Mouse (Mus musculus) lung, postnatal 0 days (tissue): ENCODE data around the gene Txndc11. TPM values are rescaled to one million over a fixed set of nuclear protein-coding genes. Genes with fewer than 3 reads are reported as not detected.

Source experiments
- ATAC-seq: fragments of 200-750 bp; cut with Nextera tagmentation; 2 replicates; pipeline ENCODE4 v1.8.0; 2017; ENCODE audit warnings: moderate library complexity
- DNase-seq: peaks from one replicate; pipeline ENCODE4 v3.0.0-alpha.2; 2016; ENCODE audit warnings: low spot score
- H3K27ac ChIP-seq: fragments of 300-500 bp; sonication (generic); 2 replicates; pipeline ENCODE4 v1.5.1; 2014; ENCODE audit warnings: antibody characterized with exemption, mild to moderate bottlenecking, low read length, mixed read lengths
- H3K27me3 ChIP-seq: fragments of 300-500 bp; sonication (generic); replicated peaks from 2 replicates; pipeline ENCODE4 v1.6.1; 2014; ENCODE audit warnings: low read length, mixed read lengths; ENCODE audit not compliant: insufficient read depth
- H3K36me3 ChIP-seq: fragments of 300-500 bp; sonication (generic); 2 replicates; pipeline ENCODE4 v1.6.1; 2014; ENCODE audit warnings: low read length, mixed read lengths; ENCODE audit not compliant: insufficient read depth
- H3K4me1 ChIP-seq: fragments of 300-500 bp; sonication (generic); 2 replicates; pipeline ENCODE4 v1.6.1; 2014; ENCODE audit warnings: antibody characterized with exemption, low read depth, low read length, mixed read lengths; ENCODE audit not compliant: insufficient read depth
- H3K4me2 ChIP-seq: fragments of 300-500 bp; sonication (generic); replicated peaks from 2 replicates; pipeline ENCODE4 v1.6.1; 2014; ENCODE audit warnings: low read depth, mild to moderate bottlenecking, low read length, moderate library complexity, mixed read lengths
- H3K4me3 ChIP-seq: fragments of 300-500 bp; sonication (generic); 2 replicates; pipeline ENCODE4 v1.5.1; 2014; ENCODE audit warnings: low read depth, low read length
- H3K9ac ChIP-seq: fragments of 300-500 bp; sonication (generic); replicated peaks from 2 replicates; pipeline ENCODE4 v1.6.1; 2014; ENCODE audit warnings: low read depth, mild to moderate bottlenecking
- H3K9me3 ChIP-seq: fragments of 300-500 bp; sonication (generic); 2 replicates; pipeline ENCODE4 v1.6.1; 2016; ENCODE audit warnings: low read length, mixed read lengths
- CTCF ChIP-seq: IDR thresholded peaks from 2 replicates; pipeline ENCODE4 v1.5.1; 2016; ENCODE audit warnings: antibody characterized with exemption, mild to moderate bottlenecking
- EP300 ChIP-seq: IDR thresholded peaks from 2 replicates; pipeline ENCODE4 v1.6.1; 2016; ENCODE audit warnings: antibody characterized with exemption, mild to moderate bottlenecking, control low read depth
- WGBS: fragments of 180-500 bp; shearing (Covaris S2); extraction: QIAGEN DNeasy Blood & Tissue Kit; methylation state at CpG from one replicate; pipeline ENCODE4 v1.1.7; 2014; 5-methylcytosine and 5-hydroxymethylcytosine counted together
- polyA plus RNA-seq: library from polyadenylated mRNA; unstranded; fragments of >200 nt; fragmentation: Nextera tagmentation; extraction: Ambion mirVana; gene quantifications from 2 replicates; pipeline ENCODE4 v1.2.1, GENCODE M21; 2015

Gene Txndc11
- polyA plus RNA-seq, 1 experiment from 2014 or later = 27.5 TPM

DNA sequence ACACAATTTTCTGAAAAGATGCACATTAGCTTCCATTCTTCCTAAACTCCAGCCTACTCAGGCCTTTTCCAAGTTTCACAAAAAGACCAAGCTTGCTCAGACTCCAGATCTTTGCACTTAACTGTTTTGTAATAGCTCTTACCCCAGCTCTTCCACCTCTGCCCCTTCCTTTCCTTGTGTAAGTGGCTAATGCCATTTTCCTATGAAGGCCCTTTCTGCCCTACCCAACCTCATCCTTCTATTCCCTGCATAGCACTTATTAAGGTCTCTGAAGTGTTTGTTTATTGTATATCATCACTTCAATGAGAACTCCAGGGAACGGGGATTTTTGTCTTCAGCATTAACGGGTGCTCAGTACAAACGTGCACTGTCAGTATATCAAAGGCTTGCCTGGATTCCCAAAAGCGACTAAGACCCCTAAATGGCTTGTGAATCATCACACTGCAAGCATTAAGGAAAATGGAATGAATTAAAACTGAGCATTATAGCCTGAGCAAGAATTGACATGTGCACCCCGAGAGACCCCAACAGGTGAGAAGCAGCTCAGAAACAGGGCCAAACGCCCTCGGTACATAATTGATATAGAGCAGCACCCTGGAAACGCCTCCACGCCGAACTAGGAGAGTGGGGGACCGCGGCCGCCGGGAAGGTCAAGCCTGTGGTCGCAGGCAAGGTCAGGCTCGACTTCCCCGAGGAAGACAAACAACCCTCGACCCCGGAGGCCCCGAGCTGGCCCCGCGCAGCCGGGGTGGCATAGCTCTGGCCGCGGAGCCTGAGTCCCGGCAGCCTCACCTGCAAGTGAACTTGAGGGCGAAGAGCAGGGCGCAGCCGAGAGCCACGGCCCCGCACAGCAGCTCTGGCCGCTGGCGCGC is 738 bp downstream of the Txndc11 start:
- DNase-seq (peak; percentile 68), ATAC-seq (no peak)
- Histone ChIP-seq H3K9me3 (no peaks in the 10 kb centered on the region), H3K9ac (peak overlapping the region; percentile 94), H3K36me3 (peaks cover 4% of the 10 kb centered on the region; the same call in 1 of the 2 replicates), H3K27ac (peak overlapping the region; percentile 97), H3K27me3 (no peaks in the 10 kb centered on the region), H3K4me1 (peaks cover 9% of the 10 kb centered on the region; the same call in 1 of the 2 replicates), H3K4me2 (peak overlapping the region; percentile 74), H3K4me3 (peak overlapping the region; percentile 94)
- WGBS = under 1% methylated on average over 30 of the region's 34 CpGs
- TF ChIP-seq EP300 (no peak), CTCF (no peak)

DNA sequence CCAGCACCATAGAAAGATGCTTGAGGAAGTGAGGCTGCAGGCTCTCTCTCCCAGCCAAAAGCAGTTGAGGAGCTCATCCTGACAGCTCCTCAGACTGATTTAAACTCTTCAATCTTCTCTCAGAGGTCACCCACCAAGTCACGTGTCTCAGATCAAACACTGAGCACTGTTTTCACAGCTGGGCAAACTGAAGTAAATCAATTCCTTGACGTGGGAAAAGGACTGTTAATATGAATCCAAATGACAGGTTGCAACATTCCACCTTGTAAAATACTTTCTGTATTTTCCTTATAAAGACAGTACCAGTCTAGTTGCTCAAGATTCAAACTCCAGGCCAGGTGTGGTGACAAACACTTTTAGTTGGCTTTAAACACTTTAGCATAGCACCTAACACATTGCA is 1.6 kb downstream of the Txndc11 start:
- ATAC-seq = no peak
- DNase-seq = no peak
- no peak for TF ChIP-seq CTCF
- TF ChIP-seq EP300 = no peak
- peaks cover 3% of the 10 kb centered on the region; the same call in 1 of the 2 replicates for H3K36me3 ChIP-seq
- no peaks in the 10 kb centered on the region for H3K27me3 ChIP-seq
- peaks cover 9% of the 10 kb centered on the region; the same call in 1 of the 2 replicates for H3K4me1 ChIP-seq
- no peak overlapping the region for H3K9ac ChIP-seq
- no peaks in the 10 kb centered on the region for H3K9me3 ChIP-seq
- peak overlapping the region; percentile 74; the same call in 1 of the 2 replicates for H3K4me2 ChIP-seq
- H3K4me3 ChIP-seq = no peak overlapping the region; the same call in 1 of the 2 replicates
- no peak overlapping the region for H3K27ac ChIP-seq
- 7% methylated on average over 2 of the region's 2 CpGs for WGBS

DNA sequence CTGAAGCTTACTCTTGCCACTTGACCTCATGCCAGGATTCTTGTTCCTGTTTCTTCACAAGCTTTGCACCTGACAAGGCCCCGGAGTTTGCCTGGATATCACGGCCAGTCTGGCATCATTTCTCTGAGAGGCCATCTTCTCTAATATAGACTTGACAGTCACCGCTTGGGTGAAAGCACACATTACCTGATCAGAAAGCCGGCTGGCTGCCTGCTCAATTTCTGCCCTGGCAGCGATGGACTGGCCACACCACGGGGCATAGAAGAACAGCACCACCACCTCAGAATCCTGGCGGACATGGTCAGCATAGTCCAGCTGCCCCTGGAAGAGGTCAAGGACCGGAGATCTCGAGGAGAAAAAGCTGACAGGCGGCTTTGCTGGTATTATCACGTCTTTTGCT is 6.1 kb downstream of the Txndc11 start:
- Histone ChIP-seq H3K4me1 (peaks cover 3% of the 10 kb centered on the region; the same call in 1 of the 2 replicates), H3K9me3 (no peaks in the 10 kb centered on the region), H3K36me3 (peaks cover 11% of the 10 kb centered on the region; the same call in 1 of the 2 replicates), H3K9ac (no peak overlapping the region), H3K4me3 (no peak overlapping the region), H3K27ac (no peak overlapping the region), H3K4me2 (no peak overlapping the region), H3K27me3 (no peaks in the 10 kb centered on the region)
- DNase-seq (no peak), ATAC-seq (no peak)
- 83% methylated on average over 11 of the region's 11 CpGs for WGBS
- TF ChIP-seq EP300 (no peak), CTCF (no peak)

DNA sequence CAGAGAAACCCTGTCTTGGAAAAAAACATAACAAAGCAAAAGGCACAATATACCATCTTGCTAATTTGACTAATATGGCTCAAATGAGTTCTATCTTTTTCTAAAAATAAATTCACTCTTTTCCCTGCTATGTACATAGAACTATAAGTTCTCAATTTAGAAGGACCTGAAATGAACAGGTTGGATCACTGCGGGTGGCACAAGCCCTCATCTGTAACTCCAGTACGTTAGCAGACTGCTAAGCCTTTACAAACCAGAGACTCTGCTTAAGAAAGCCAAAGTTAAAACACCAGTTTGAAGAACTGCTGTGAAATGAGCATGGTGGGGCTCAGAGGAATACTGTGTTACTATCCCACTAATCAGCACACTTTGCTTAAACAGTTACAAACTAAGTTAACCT is 9.1 kb downstream of the Txndc11 start:
- no peaks in the 10 kb centered on the region for H3K27me3 ChIP-seq
- no peak overlapping the region for H3K4me2 ChIP-seq
- H3K36me3 ChIP-seq = peaks cover 26% of the 10 kb centered on the region
- H3K27ac ChIP-seq = no peak overlapping the region
- H3K9me3 ChIP-seq = no peaks in the 10 kb centered on the region
- H3K4me1 ChIP-seq = no peaks in the 10 kb centered on the region
- ATAC-seq (no peak), DNase-seq (no peak)
- H3K9ac ChIP-seq = no peak overlapping the region
- WGBS = 93% methylated on average over 2 of the region's 2 CpGs
- no peak overlapping the region for H3K4me3 ChIP-seq
- TF ChIP-seq EP300 (no peak), CTCF (no peak)

DNA sequence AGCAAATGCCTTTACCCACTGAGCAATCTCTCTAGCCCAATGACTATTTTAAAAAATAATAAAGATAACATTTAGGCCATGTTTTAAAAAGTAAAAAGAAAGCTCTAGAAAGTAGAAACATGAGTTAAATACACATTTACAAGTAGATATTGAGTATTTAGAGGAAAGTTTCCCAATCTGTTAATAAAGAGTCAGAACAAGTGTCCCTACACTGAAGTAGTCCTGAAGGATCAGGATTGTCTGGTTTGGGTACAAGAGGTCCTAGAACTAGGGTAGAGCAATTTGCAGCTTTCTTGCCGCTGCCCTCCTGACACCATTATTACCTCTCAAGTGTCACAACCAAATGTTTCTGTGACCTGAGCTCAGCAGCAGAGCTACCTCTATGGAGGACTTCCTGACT is 10.3 kb downstream of the Txndc11 start:
- no peaks in the 10 kb centered on the region for H3K4me1 ChIP-seq
- no peak overlapping the region for H3K27ac ChIP-seq
- no peaks in the 10 kb centered on the region for H3K27me3 ChIP-seq
- ATAC-seq = peak; percentile 65
- peak; percentile 43 for DNase-seq
- H3K4me2 ChIP-seq = no peak overlapping the region
- 63% methylated on average over 1 of the region's 1 CpGs for WGBS
- H3K4me3 ChIP-seq = no peak overlapping the region
- TF ChIP-seq CTCF = no peak
- TF ChIP-seq EP300 = peak; percentile 72
- H3K9me3 ChIP-seq = no peaks in the 10 kb centered on the region
- no peak overlapping the region for H3K9ac ChIP-seq
- peaks cover 28% of the 10 kb centered on the region for H3K36me3 ChIP-seq

DNA sequence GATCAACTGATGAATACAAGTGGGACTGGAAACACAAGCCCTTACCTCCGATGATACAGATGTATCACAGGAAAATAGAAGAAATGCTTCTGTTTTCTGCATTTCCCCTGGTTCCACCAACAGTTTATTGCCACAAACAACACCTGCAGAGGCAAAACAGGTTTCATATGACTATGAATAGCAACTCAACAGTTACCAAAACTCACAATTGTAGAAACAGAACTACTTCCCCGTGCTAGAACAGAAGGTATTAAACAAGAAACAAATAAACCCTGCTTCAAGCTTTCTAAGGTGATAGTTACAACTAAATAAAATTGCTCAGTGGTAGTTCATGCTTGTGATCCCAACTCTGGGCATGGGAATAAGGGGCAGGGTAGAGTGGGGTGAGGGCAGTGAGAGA is 11.8 kb downstream of the Txndc11 start:
- no peak for ATAC-seq
- H3K4me3 ChIP-seq = no peak overlapping the region
- H3K27ac ChIP-seq = no peak overlapping the region
- no peak overlapping the region for H3K4me2 ChIP-seq
- WGBS = 93% methylated on average over 2 of the region's 2 CpGs
- no peaks in the 10 kb centered on the region for H3K9me3 ChIP-seq
- DNase-seq = no peak
- no peaks in the 10 kb centered on the region for H3K4me1 ChIP-seq
- H3K36me3 ChIP-seq = peaks cover 28% of the 10 kb centered on the region
- no peak overlapping the region for H3K9ac ChIP-seq
- TF ChIP-seq CTCF = no peak
- TF ChIP-seq EP300 = no peak
- no peaks in the 10 kb centered on the region for H3K27me3 ChIP-seq
